Mouse (Mus musculus) 416B (cell line): Measurements from ENCODE around the gene Lsamp.
A peak's percentile ranks its signal among the peaks of the same experiment; 100 is the strongest.

Source experiments
- DNase-seq: peaks from one replicate; pipeline ENCODE4 v3.0.0; 2011; ENCODE audit warnings: low read depth

Gene Lsamp

GRCm38 (mm10) chr16:39984205-39984634, at the start of gene Lsamp:
Gene Lsamp, plus strand, starts transcription at chr16:39984361.
- DNase-seq = no peak

- peak; percentile 60 for DNase-seq
Measured at GRCm38 (mm10) chr16:39957686-39958085, 26.5 kb upstream of the Lsamp start.

GRCm38 (mm10) chr16:39972712-39973111, 11.4 kb upstream of the Lsamp start:
- DNase-seq = no peak

- DNase-seq = no peak
Measured at GRCm38 (mm10) chr16:39984635-39985291, 602 bp downstream of the Lsamp start.

- DNase-seq = no peak
Measured at GRCm38 (mm10) chr16:39988466-39988865, 4.3 kb downstream of the Lsamp start.

GRCm38 (mm10) chr16:39994821-39995220, 10.7 kb downstream of the Lsamp start:
- DNase-seq = peak; percentile 5

- no peak for DNase-seq
Measured at GRCm38 (mm10) chr16:40008800-40009199, 24.6 kb downstream of the Lsamp start.

- DNase-seq = no peak
Measured at GRCm38 (mm10) chr16:40011106-40011505, 26.9 kb downstream of the Lsamp start.

- no peak for DNase-seq
Measured at GRCm38 (mm10) chr16:40022611-40023010, 38.5 kb downstream of the Lsamp start.

GRCm38 (mm10) chr16:40036719-40037118, 52.6 kb downstream of the Lsamp start:
- DNase-seq = no peak

GRCm38 (mm10) chr16:40059546-40059945, 75.4 kb downstream of the Lsamp start:
- DNase-seq = no peak

- DNase-seq = no peak
Measured at GRCm38 (mm10) chr16:40059968-40060367, 75.8 kb downstream of the Lsamp start.

GRCm38 (mm10) chr16:40060491-40060890, 76.3 kb downstream of the Lsamp start:
- DNase-seq = no peak

- no peak for DNase-seq
Measured at GRCm38 (mm10) chr16:40075556-40075955, 91.4 kb downstream of the Lsamp start.

- DNase-seq = peak; percentile 31
Measured at GRCm38 (mm10) chr16:40080224-40080623, 96.1 kb downstream of the Lsamp start.

- DNase-seq = no peak
Measured at GRCm38 (mm10) chr16:40104329-40104728, 120.2 kb downstream of the Lsamp start.

GRCm38 (mm10) chr16:40182918-40183317, 198.8 kb downstream of the Lsamp start:
- DNase-seq = no peak

GRCm38 (mm10) chr16:40187987-40188590, 203.9 kb downstream of the Lsamp start:
- no peak for DNase-seq

GRCm38 (mm10) chr16:40194401-40194800, 210.2 kb downstream of the Lsamp start:
- DNase-seq = no peak

GRCm38 (mm10) chr16:40194839-40195238, 210.7 kb downstream of the Lsamp start:
- DNase-seq = no peak

GRCm38 (mm10) chr16:40228627-40229026, 244.5 kb downstream of the Lsamp start:
- no peak for DNase-seq

GRCm38 (mm10) chr16:40233066-40233465, 248.9 kb downstream of the Lsamp start:
- no peak for DNase-seq

GRCm38 (mm10) chr16:40234151-40234895, 250.2 kb downstream of the Lsamp start:
- DNase-seq = no peak
